Mouse (Mus musculus) stomach, embryonic 16.5 days (tissue): ENCODE measurements around the gene Olfr1018. TPM values are rescaled to one million over a fixed set of nuclear protein-coding genes. Genes with fewer than 3 reads are reported as not detected.

ENCODE experiments used
- ATAC-seq: fragments of 200-750 bp; cut with Nextera tagmentation; 2 replicates; pipeline ENCODE4 v1.8.0; 2017; ENCODE audit warnings: moderate number of reproducible peaks, moderate TSS enrichment; ENCODE audit not compliant: insufficient read depth, low FRiP score
- H3K27ac ChIP-seq: fragments of 300-500 bp; sonication (generic); 2 replicates; pipeline ENCODE4 v1.5.1; 2014; ENCODE audit warnings: low read length
- H3K27me3 ChIP-seq: fragments of 300-500 bp; sonication (generic); 2 replicates; pipeline ENCODE4 v1.6.1; 2014; ENCODE audit warnings: low read length, control low read depth, mixed read lengths; ENCODE audit not compliant: control insufficient read depth, insufficient read depth
- H3K36me3 ChIP-seq: fragments of 300-500 bp; sonication (generic); 2 replicates; pipeline ENCODE4 v1.6.1; 2014; ENCODE audit warnings: low read length; ENCODE audit not compliant: control insufficient read depth, insufficient read depth
- H3K4me1 ChIP-seq: fragments of 300-500 bp; sonication (generic); 2 replicates; pipeline ENCODE4 v1.6.1; 2014; ENCODE audit warnings: low read length, control low read depth, mixed read lengths; ENCODE audit not compliant: control insufficient read depth, insufficient read depth
- H3K4me2 ChIP-seq: fragments of 300-500 bp; sonication (generic); 2 replicates; pipeline ENCODE4 v1.6.1; 2014; ENCODE audit warnings: low read depth, low read length, mixed read lengths
- H3K4me3 ChIP-seq: fragments of 300-500 bp; sonication (generic); replicated peaks from 2 replicates; pipeline ENCODE4 v1.5.1; 2014; ENCODE audit warnings: mild to moderate bottlenecking, low read length
- H3K9ac ChIP-seq: fragments of 300-500 bp; sonication (generic); 2 replicates; pipeline ENCODE4 v1.6.1; 2014; ENCODE audit warnings: low read length
- H3K9me3 ChIP-seq: fragments of 300-500 bp; sonication (generic); replicated peaks from 2 replicates; pipeline ENCODE4 v1.6.1; 2016; ENCODE audit warnings: low read length, control low read depth; ENCODE audit not compliant: control insufficient read depth
- WGBS: fragments of 180-500 bp; shearing (Covaris S2); extraction: QIAGEN DNeasy Blood & Tissue Kit; methylation state at CpG from one replicate; pipeline ENCODE4 v1.1.7; 2014; 5-methylcytosine and 5-hydroxymethylcytosine counted together
- polyA plus RNA-seq: library from polyadenylated mRNA; unstranded; fragments of >200 nt; fragmentation: Nextera tagmentation; extraction: Ambion mirVana; gene quantifications from 2 replicates; pipeline ENCODE4 v1.2.1, GENCODE M21; 2015

The Olfr1018 gene
- polyA plus RNA-seq = not detected in 2 replicates

- Histone ChIP-seq H3K27ac (no peak within 1 kb of the TSS), H3K27me3 (no peaks in the 10 kb centered on the region), H3K9ac (no peak within 1 kb of the TSS), H3K4me3 (no peak within 1 kb of the TSS), H3K4me1 (no peaks in the 10 kb centered on the region), H3K9me3 (no peaks in the 10 kb centered on the region), H3K4me2 (no peak within 1 kb of the TSS), H3K36me3 (no peaks in the 10 kb centered on the region)
- ATAC-seq = no peak
These were observed at the start of gene Olfr1018 for GRCm38 (mm10) chr2:85818179-85818578. TSS of gene Olfr1018 (plus strand) at chr2:85818479.

GRCm38 (mm10) chr2:85772413-85772812, 45.9 kb upstream of the Olfr1018 start, which contains the start of gene Olfr1014:
TSS of gene Olfr1014 (plus strand) at chr2:85772713.
- no peak for ATAC-seq
- Histone ChIP-seq H3K4me2 (no peak within 1 kb of the TSS), H3K27ac (no peak within 1 kb of the TSS)

GRCm38 (mm10) chr2:85781717-85782116, 36.6 kb upstream of the Olfr1018 start, which contains the start of gene Olfr1015:
TSS of gene Olfr1015 (plus strand) at chr2:85782017.
- no peaks in the 10 kb centered on the region for H3K27me3 ChIP-seq
- H3K36me3 ChIP-seq = no peaks in the 10 kb centered on the region
- no peak within 1 kb of the TSS for H3K4me2 ChIP-seq
- H3K4me1 ChIP-seq = no peaks in the 10 kb centered on the region
- H3K4me3 ChIP-seq = no peak within 1 kb of the TSS
- no peak within 1 kb of the TSS for H3K27ac ChIP-seq
- ATAC-seq = no peak
- no peak within 1 kb of the TSS for H3K9ac ChIP-seq
- H3K9me3 ChIP-seq = no peaks in the 10 kb centered on the region

More at GRCm38 (mm10) chr2:85772413-85772812, 45.9 kb upstream of the Olfr1018 start, which contains the start of gene Olfr1014:
- H3K9me3 ChIP-seq = no peaks in the 10 kb centered on the region
- no peak within 1 kb of the TSS for H3K9ac ChIP-seq
- H3K27me3 ChIP-seq = no peaks in the 10 kb centered on the region
- H3K4me3 ChIP-seq = no peak within 1 kb of the TSS
- no peaks in the 10 kb centered on the region for H3K4me1 ChIP-seq
- no peaks in the 10 kb centered on the region for H3K36me3 ChIP-seq

- 46% methylated on average over 2 of the region's 2 CpGs for WGBS
- Histone ChIP-seq H3K9ac (no peak overlapping the region), H3K27me3 (no peaks in the 10 kb centered on the region), H3K36me3 (no peaks in the 10 kb centered on the region), H3K4me1 (no peaks in the 10 kb centered on the region), H3K9me3 (no peaks in the 10 kb centered on the region), H3K27ac (no peak overlapping the region), H3K4me3 (no peak overlapping the region), H3K4me2 (no peak overlapping the region)
- no peak for ATAC-seq
These were observed 25.9 kb upstream of the Olfr1018 start for GRCm38 (mm10) chr2:85792331-85792730.

GRCm38 (mm10) chr2:85802444-85802843, 15.8 kb upstream of the Olfr1018 start, which contains the start of gene Olfr1016:
TSS of gene Olfr1016 (minus strand) at chr2:85802544.
- no peak for ATAC-seq
- H3K27ac ChIP-seq = no peak within 1 kb of the TSS
- WGBS = 88% methylated on average over 2 of the region's 2 CpGs
- H3K4me1 ChIP-seq = no peaks in the 10 kb centered on the region
- H3K27me3 ChIP-seq = no peaks in the 10 kb centered on the region
- H3K4me2 ChIP-seq = no peak within 1 kb of the TSS
- H3K9me3 ChIP-seq = no peaks in the 10 kb centered on the region
- H3K36me3 ChIP-seq = no peaks in the 10 kb centered on the region
- no peak within 1 kb of the TSS for H3K9ac ChIP-seq
- H3K4me3 ChIP-seq = no peak within 1 kb of the TSS

- Histone ChIP-seq H3K27ac (no peak overlapping the region), H3K27me3 (no peaks in the 10 kb centered on the region), H3K4me2 (no peak overlapping the region), H3K4me3 (no peak overlapping the region), H3K9ac (no peak overlapping the region), H3K36me3 (no peaks in the 10 kb centered on the region), H3K4me1 (no peaks in the 10 kb centered on the region), H3K9me3 (no peaks in the 10 kb centered on the region)
- 74% methylated on average over 4 of the region's 4 CpGs for WGBS
- ATAC-seq = no peak
These were observed 13.8 kb upstream of the Olfr1018 start for GRCm38 (mm10) chr2:85804501-85804900.

- H3K36me3 ChIP-seq = no peaks in the 10 kb centered on the region
- H3K27ac ChIP-seq = no peak within 1 kb of the TSS
- H3K4me1 ChIP-seq = no peaks in the 10 kb centered on the region
- no peak within 1 kb of the TSS for H3K4me2 ChIP-seq
- H3K27me3 ChIP-seq = no peaks in the 10 kb centered on the region
- no peak within 1 kb of the TSS for H3K4me3 ChIP-seq
- no peak for ATAC-seq
- no peaks in the 10 kb centered on the region for H3K9me3 ChIP-seq
- no peak within 1 kb of the TSS for H3K9ac ChIP-seq
These were observed 27.1 kb downstream of the Olfr1018 start, which contains the start of gene Olfr1019 for GRCm38 (mm10) chr2:85845383-85845782. TSS of gene Olfr1019 (minus strand) at chr2:85845483.

- Histone ChIP-seq H3K27ac (no peak within 1 kb of the TSS), H3K4me3 (no peak within 1 kb of the TSS), H3K4me2 (no peak within 1 kb of the TSS), H3K4me1 (no peaks in the 10 kb centered on the region), H3K9me3 (no peaks in the 10 kb centered on the region), H3K27me3 (no peaks in the 10 kb centered on the region), H3K9ac (no peak within 1 kb of the TSS), H3K36me3 (no peaks in the 10 kb centered on the region)
- WGBS = 83% methylated on average over 1 of the region's 1 CpGs
- ATAC-seq = no peak
These were observed 28.5 kb downstream of the Olfr1018 start, which contains the start of gene Olfr1020 for GRCm38 (mm10) chr2:85846730-85847129. TSS of gene Olfr1020 (plus strand) at chr2:85847030.

- no peak within 1 kb of the TSS for H3K27ac ChIP-seq
- no peak within 1 kb of the TSS for H3K4me3 ChIP-seq
- WGBS = 26% methylated on average over 2 of the region's 2 CpGs
- H3K4me2 ChIP-seq = no peak within 1 kb of the TSS
- H3K4me1 ChIP-seq = no peaks in the 10 kb centered on the region
- no peak within 1 kb of the TSS for H3K9ac ChIP-seq
- no peaks in the 10 kb centered on the region for H3K9me3 ChIP-seq
- ATAC-seq = no peak
- H3K27me3 ChIP-seq = no peaks in the 10 kb centered on the region
- no peaks in the 10 kb centered on the region for H3K36me3 ChIP-seq
These were observed 50.0 kb downstream of the Olfr1018 start, which contains the start of gene Olfr1022 for GRCm38 (mm10) chr2:85868294-85868693. TSS of gene Olfr1022 (plus strand) at chr2:85868594.
